Mouse (Mus musculus): Measurements from ENCODE around the gene Padi3.

- no peak for TF ChIP-seq CTCF (IDR thresholded peaks at IDR 0.05; ENCODE audit: extremely low read depth, insufficient read depth, low read length)
- no peak for TF ChIP-seq POLR2A (IDR thresholded peaks at IDR 0.05; ENCODE audit: extremely low read depth, insufficient read depth, low read length)
Measured at GRCm38 (mm10) chr4:140827237-140827636, 16.8 kb upstream of the Padi3 start.
